Mouse (Mus musculus): ENCODE measurements around the gene Man2c1. TPM values are rescaled to one million over a fixed set of nuclear protein-coding genes. Genes with fewer than 3 reads are reported as not detected.

Man2c1 gene
- polyA plus RNA-seq, 1 experiment from 2014 or later, result 45.2 TPM

DNA sequence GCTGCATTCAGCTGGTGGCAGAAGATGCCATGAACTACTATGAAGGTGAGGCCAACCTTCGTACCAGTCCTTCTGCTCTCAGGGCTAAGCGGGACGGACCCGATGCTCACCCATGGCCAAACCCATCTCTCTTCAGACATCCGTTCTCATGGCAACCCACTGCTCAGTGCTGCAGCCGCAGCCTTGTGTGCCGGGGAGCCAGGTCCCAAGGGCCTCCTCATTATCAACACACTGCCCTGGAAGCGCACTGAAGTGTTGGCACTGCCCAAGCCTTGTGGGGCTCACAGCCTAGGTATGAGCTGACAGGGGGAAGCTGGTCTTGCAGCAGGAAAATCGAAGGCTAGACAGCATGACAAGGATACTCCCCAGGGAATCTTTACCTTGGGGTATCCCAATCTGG is 8.6 kb downstream of the Man2c1 start:
- Histone ChIP-seq H3K4me3 (ENCODE audit: low read depth, low read length) (no peak overlapping the region), H3K27ac (ENCODE audit: low read depth) (no peak overlapping the region), H3K27me3 (ENCODE audit: insufficient read depth, low read length) (no peaks in the 10 kb centered on the region), H3K9ac (no peak overlapping the region), H3K9me3 (ENCODE audit: low read depth, low read length) (no peaks in the 10 kb centered on the region), H3K36me3 (ENCODE audit: insufficient read depth) (peaks cover 79% of the 10 kb centered on the region), H3K4me2 (no peak overlapping the region), H3K4me1 (ENCODE audit: insufficient read depth) (no peaks in the 10 kb centered on the region)
- WGBS, result 92% methylated on average over 9 of the region's 9 CpGs
- TF ChIP-seq CTCF (IDR thresholded peaks at IDR 0.05; ENCODE audit: low read depth), result no peak
- ATAC-seq (ENCODE audit: insufficient read depth) (no peak), DNase-seq (no peak)

DNA sequence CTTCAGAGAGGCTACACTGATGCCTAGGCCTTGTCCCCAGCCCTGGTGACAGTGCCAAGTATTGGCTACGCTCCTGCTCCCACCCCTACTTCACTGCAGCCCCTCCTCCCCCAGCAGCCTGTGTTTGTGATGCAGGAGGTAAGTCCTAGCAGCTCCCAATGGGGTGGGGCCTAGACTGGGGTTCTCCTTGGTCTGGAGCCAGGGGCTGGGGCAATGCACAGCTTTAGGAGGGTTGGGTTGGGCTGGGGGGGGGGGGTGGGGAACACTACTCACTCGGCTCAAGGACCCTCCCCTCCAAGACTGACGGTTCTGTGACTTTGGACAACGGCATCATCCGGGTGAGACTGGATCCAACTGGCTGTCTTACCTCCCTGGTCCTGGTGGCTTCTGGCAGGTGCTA is 9.1 kb downstream of the Man2c1 start:
- TF ChIP-seq CTCF (IDR thresholded peaks at IDR 0.05; ENCODE audit: low read depth), result no peak
- peaks cover 78% of the 10 kb centered on the region for H3K36me3 ChIP-seq (ENCODE audit: insufficient read depth)
- no peaks in the 10 kb centered on the region for H3K27me3 ChIP-seq (ENCODE audit: insufficient read depth, low read length)
- DNase-seq (no peak), ATAC-seq (ENCODE audit: insufficient read depth) (no peak)
- WGBS, result 84% methylated on average over 5 of the region's 5 CpGs
- no peaks in the 10 kb centered on the region for H3K4me1 ChIP-seq (ENCODE audit: insufficient read depth)
- H3K4me3 ChIP-seq (ENCODE audit: low read depth, low read length), result no peak overlapping the region
- H3K4me2 ChIP-seq, result no peak overlapping the region
- no peaks in the 10 kb centered on the region for H3K9me3 ChIP-seq (ENCODE audit: low read depth, low read length)
- no peak overlapping the region for H3K27ac ChIP-seq (ENCODE audit: low read depth)
- no peak overlapping the region for H3K9ac ChIP-seq

DNA sequence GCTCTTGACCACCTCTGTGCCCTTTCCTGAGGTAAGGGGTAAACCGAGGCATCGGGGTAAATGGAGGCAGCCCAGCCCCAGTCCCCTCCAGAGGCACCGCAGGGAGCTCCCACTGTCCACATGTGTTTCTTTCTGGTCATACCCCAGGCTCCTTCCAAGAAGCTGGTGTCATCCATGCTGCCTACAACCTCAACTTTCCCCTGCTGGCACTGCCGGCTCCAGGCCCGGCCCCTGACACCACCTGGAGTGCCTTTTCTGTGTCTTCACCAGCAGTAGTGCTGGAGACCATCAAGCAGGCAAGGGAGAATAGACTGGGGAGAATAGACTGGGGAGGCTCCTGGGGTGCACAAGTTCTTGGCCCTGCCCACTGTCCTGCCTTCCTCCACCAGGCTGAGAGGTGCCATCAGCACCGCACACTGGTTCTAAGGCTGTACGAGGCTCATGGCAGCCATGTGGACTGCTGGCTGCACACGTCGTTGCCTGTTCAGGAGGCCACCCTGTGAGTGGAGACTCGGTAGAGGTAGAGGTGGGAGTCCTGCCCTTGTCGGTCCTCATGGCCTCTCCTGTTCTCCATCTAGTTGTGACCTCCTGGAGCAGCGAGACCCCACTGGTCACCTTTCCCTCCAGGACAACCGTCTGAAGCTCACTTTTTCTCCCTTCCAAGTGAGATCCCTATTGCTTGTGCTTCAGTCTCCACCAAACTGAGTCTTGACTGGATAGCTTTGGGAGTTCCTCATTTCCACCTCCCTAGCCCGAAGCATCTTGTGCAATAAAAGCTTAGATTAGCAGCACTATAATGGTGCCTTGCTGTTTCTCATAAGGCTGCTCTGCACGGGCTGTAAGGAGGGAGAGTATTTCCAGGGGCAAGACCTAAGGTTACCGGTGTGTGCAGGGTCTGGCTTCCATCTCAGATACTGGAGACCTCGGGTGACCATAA is 11.2 kb downstream of the Man2c1 start:
- H3K9me3 ChIP-seq (ENCODE audit: low read depth, low read length), result no peaks in the 10 kb centered on the region
- H3K27me3 ChIP-seq (ENCODE audit: insufficient read depth, low read length), result no peaks in the 10 kb centered on the region
- TF ChIP-seq CTCF (IDR thresholded peaks at IDR 0.05; ENCODE audit: low read depth), result no peak
- 87% methylated on average over 17 of the region's 17 CpGs for WGBS
- DNase-seq (no peak), ATAC-seq (ENCODE audit: insufficient read depth) (no peak)
- H3K4me1 ChIP-seq (ENCODE audit: insufficient read depth), result no peaks in the 10 kb centered on the region
- H3K27ac ChIP-seq (ENCODE audit: low read depth), result no peak overlapping the region
- H3K36me3 ChIP-seq (ENCODE audit: insufficient read depth), result peaks cover 62% of the 10 kb centered on the region
- H3K9ac ChIP-seq, result no peak overlapping the region
- H3K4me2 ChIP-seq, result no peak overlapping the region
- H3K4me3 ChIP-seq (ENCODE audit: low read depth, low read length), result no peak overlapping the region

DNA sequence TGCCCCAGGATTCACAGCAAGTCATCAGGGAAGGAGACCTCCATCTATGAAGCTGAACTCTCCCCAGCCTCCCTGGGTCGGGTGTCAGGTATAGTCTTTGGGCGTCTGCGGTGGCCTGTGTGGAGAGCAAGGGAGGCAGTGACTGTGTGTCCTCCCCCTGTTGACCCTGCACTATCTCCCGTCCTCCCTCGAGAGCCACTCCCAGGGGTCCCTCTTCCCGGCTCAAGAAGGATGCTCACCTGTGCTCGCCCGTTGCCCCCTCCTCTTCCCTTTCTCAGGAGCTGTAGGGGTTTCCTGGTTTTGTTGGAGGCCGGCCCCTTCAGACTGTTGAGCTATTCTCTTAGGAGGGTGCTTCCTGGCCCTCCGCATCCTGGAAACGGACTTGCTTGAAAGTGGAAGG is 12.7 kb downstream of the Man2c1 start:
- H3K27ac ChIP-seq (ENCODE audit: low read depth), result no peak overlapping the region
- no peak overlapping the region for H3K4me3 ChIP-seq (ENCODE audit: low read depth, low read length)
- 0 out of 2 replicates have a peak, but pooled peaks cover 4% of the 10 kb centered on the region for H3K4me1 ChIP-seq (ENCODE audit: insufficient read depth)
- peaks cover 47% of the 10 kb centered on the region for H3K36me3 ChIP-seq (ENCODE audit: insufficient read depth)
- H3K9ac ChIP-seq, result no peak overlapping the region
- TF ChIP-seq CTCF (IDR thresholded peaks at IDR 0.05; ENCODE audit: low read depth), result no peak
- DNase-seq (no peak), ATAC-seq (ENCODE audit: insufficient read depth) (no peak)
- no peak overlapping the region for H3K4me2 ChIP-seq
- WGBS, result 80% methylated on average over 11 of the region's 11 CpGs
- H3K27me3 ChIP-seq (ENCODE audit: insufficient read depth, low read length), result no peaks in the 10 kb centered on the region
- H3K9me3 ChIP-seq (ENCODE audit: low read depth, low read length), result no peaks in the 10 kb centered on the region

DNA sequence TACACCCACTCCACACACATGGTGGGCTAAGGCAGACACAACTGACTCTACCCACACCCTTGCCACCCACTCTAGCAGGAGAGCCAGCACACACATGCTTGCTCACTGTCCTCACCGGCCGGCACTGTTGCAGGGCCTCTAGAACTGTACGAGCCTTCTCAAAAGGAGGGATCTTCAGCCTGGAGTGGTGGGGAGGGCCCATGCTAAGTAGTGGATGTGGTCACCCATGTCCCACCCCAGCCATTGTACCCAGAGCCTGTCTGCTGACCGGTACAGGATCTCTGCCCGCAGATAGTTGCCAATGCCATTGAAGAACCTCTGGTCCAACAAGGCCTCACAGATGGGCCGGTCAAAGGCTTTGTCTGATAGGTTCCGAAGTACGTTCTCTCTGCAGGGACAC is 14.3 kb downstream of the Man2c1 start:
- Histone ChIP-seq H3K4me2 (no peak overlapping the region), H3K9ac (no peak overlapping the region), H3K4me3 (ENCODE audit: low read depth, low read length) (no peak overlapping the region), H3K36me3 (ENCODE audit: insufficient read depth) (peaks cover 32% of the 10 kb centered on the region; the same call in 1 of the 2 replicates), H3K27me3 (ENCODE audit: insufficient read depth, low read length) (no peaks in the 10 kb centered on the region), H3K27ac (ENCODE audit: low read depth) (no peak overlapping the region), H3K9me3 (ENCODE audit: low read depth, low read length) (no peaks in the 10 kb centered on the region), H3K4me1 (ENCODE audit: insufficient read depth) (0 out of 2 replicates have a peak, but pooled peaks cover 4% of the 10 kb centered on the region)
- WGBS, result 89% methylated on average over 8 of the region's 8 CpGs
- ATAC-seq (ENCODE audit: insufficient read depth) (no peak), DNase-seq (no peak)
- no peak for TF ChIP-seq CTCF (IDR thresholded peaks at IDR 0.05; ENCODE audit: low read depth)

DNA sequence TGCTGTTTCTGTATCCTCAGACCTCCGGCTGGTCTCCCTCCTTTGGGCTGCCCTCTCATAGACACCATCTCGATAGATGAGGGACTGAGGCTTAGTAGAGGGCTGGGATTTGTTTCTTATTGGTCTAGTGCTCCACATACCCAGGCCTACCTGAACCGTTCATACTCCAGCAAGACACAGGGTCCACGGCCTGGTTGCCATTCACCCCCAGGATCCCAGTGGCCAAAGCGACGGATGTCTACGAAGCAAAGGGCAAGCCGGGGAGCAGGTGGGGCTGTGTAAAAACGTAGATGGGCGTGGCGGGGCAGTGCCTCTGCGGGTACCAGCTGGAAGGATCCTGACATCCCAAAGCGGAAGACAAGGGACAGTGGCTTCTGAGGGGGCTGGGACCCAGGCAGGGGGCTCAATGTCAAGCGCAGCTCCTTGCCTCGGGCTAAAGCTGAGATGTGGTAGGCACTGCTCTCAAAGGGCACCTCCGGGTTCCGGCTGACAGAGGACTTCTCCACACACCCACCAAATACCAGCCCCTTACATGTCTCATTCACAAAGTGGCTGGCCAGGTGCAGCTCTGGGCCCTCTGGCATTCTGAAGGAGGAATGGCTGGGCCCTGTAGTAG is 16.1 kb downstream of the Man2c1 start:
- TF ChIP-seq CTCF (IDR thresholded peaks at IDR 0.05; ENCODE audit: low read depth), result no peak
- no peak for ATAC-seq (ENCODE audit: insufficient read depth)
- no peaks in the 10 kb centered on the region for H3K27me3 ChIP-seq (ENCODE audit: insufficient read depth, low read length)
- 0 out of 2 replicates have a peak, but pooled peaks cover 4% of the 10 kb centered on the region for H3K4me1 ChIP-seq (ENCODE audit: insufficient read depth)
- H3K36me3 ChIP-seq (ENCODE audit: insufficient read depth), result peaks cover 15% of the 10 kb centered on the region; the same call in 1 of the 2 replicates
- WGBS, result 82% methylated on average over 17 of the region's 17 CpGs
- H3K4me2 ChIP-seq, result peak overlapping the region; percentile 78
- 0 out of 2 replicates have a peak overlapping the region, but pooled peaks have one; percentile 48 for H3K4me3 ChIP-seq (ENCODE audit: low read depth, low read length)
- no peak overlapping the region for H3K9ac ChIP-seq
- DNase-seq, result no peak
- no peak overlapping the region for H3K27ac ChIP-seq (ENCODE audit: low read depth)
- H3K9me3 ChIP-seq (ENCODE audit: low read depth, low read length), result no peaks in the 10 kb centered on the region
